Mouse (Mus musculus): ENCODE results near the gene Serpinb1c.
"Not testable (repeated sequence)": the region's sequence is repeated elsewhere in the genome, so short reads cannot be mapped to it uniquely, and the experiment has no call there.

Serpinb1c gene

DNA sequence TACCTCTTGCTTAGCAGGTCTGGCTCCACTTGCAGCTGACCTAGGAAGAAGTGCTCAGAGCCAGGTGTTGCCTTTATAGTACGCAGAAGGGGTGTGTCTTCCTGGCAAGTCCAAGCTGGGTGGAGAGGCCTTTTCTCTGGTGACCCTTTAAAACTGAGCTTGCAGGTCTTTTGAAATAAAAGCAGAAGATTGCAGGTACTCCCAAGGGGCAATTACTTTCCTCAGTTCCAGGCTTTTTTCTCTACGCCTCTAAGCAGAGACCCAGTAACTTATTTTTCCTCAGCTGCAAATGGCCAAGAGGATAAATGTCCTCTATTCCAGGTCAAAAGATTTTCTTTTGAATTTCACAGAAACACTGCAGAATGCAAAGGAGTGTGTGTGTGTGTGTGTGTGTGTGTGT lies at the start of gene Serpinb1c:
TSS of gene Serpinb1c (minus strand) at position 101 of the 400 bp plus-strand sequence.
- DNase-seq (ENCODE audit: low read depth in 1 of 2, low spot score in 2 of 2) = no peak

DNA sequence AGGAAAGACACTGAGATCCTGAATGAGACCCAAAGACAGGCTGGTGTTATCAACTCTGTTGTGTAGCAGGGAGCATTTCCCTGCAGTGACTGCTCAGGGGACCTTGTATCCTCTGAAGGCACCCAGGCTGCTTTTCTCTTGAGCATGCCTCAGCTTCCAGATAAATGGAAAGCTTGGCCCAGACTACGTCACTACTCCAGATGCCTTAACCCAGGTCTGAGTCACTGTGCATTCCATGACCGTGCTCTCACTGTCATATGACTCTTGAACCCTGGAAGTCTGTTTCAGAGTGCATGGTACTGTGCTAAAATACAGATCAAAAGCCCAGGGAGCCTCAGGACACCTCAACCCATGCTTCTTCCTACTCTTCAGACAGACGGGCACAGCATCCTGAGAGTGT lies 41.2 kb upstream of the Serpinb1c start:
- DNase-seq (ENCODE audit: low read depth in 1 of 2, low spot score in 2 of 2) = not testable (repeated sequence)

DNA sequence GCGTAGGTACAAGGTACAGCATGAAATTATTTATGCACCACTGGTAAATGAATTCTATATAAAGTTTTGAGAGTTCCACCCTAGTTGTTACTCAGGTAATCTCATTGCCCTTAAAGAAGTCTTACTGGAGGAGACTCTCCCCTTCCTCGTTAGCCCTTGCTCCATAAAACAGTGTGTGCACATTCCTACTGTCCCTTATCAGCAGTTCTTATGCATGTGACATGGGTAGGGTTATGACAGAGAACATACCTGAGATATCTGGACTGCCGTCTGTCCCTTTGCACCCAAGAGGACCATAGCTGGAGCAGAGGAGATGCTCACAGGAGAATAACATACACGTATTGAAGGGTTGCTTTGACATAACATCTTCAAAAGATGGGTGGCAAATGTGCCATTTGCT lies 40.3 kb upstream of the Serpinb1c start:
- not testable (repeated sequence) for DNase-seq (ENCODE audit: low read depth in 1 of 2, low spot score in 2 of 2)

DNA sequence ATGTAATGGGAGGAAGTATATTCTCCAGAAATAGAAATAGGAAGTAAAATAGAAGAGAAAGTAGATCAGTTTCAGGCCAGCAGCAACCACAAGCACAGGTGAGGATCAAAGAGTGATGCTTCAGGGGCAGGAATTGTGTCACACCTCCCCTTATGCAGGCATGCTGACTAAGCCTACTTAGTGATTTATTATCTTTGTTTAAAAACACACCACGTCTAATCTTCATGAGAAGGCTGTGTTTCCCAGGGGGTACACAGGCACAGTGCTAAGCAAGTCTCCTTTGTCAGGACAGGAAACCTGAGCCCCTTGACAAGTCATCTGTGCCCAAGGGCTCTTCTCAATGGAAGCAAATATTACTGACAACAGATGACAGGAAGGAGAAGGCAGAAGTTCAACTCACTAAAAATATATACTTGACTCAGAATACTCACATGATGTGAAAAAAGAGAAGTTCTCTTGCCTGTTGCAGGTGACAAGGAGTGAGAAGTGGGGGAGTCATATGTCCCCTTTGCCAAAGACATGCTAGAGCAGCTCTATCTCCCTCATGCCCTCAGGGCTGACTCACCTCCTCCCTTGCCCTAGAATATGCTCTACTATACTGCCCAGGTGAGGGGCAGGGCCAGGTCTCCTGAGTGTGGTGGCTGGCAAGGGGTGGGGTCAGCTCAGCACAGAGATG lies 36.8 kb upstream of the Serpinb1c start:
- DNase-seq (ENCODE audit: low read depth in 1 of 2, low spot score in 2 of 2) = no peak

DNA sequence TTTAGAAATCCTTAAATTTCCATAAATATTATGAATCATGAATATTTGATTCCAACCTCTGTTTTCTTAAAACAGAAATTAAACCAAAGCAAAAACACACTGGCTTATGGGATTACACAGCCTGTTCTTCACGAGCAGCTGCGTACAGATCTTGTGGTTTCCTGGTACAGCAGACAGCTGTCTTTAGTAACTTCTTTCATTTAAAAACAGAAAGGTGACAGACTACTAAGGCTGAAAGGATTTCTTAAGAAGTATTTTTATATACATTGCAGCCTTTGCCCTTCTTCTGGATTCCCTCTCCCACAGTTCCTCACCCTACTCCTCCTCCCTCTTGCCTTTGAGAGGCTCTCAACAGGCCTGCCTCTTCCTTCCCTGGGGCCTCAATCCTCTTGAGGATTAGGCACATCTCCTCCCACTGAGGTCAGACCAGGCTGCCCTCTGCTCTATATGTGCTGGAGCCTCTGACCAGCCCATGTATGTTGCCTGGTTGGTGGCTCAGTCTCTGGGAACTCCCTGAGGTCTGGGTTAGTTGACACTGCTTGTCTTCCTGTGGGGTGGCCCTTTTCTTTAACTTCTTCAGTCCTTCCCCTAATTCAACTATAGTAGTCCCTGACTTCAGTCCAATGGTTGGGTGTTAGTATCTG lies 31.2 kb upstream of the Serpinb1c start:
- no peak for DNase-seq (ENCODE audit: low read depth in 1 of 2, low spot score in 2 of 2)

DNA sequence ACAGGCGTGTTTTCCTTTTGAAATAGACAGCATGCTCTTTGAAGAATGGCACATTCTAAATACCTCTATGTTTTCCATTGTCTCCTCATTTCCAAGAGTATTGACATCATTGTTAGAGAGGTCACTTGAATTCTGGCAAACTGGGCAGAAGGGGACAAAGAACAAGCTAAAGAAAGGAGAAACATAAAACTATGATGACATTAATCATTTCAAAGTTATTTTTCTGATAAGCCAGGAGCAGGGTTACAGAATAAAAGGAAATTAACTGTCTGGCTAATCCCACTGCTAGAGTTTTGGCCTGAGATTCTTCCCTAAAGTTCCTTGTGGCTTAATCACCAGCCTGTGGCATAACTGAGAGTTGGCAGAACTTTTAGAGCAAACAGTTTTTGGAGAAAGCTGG lies 29.2 kb upstream of the Serpinb1c start:
- no peak for DNase-seq (ENCODE audit: low read depth in 1 of 2, low spot score in 2 of 2)

DNA sequence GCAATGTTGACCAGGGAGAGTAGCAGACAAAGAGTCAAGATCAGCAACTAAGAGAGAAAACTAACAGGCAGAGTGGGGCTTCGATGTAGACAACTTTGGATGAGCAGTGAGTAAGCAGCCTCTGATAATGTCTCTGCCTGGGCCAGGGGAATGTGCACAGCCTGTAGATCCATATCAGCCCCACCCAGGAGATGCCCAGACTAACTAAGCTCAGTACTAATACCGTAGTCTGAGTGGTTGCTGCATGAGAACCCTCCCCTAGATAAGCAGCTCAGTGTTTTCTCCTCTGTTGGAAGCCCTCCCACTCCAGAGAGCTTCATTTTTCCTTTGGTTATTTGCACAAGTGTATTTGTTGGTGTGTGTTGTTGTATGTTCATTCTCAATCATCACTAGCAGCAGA lies 28.6 kb upstream of the Serpinb1c start:
- DNase-seq (ENCODE audit: low read depth in 1 of 2, low spot score in 2 of 2) = no peak

DNA sequence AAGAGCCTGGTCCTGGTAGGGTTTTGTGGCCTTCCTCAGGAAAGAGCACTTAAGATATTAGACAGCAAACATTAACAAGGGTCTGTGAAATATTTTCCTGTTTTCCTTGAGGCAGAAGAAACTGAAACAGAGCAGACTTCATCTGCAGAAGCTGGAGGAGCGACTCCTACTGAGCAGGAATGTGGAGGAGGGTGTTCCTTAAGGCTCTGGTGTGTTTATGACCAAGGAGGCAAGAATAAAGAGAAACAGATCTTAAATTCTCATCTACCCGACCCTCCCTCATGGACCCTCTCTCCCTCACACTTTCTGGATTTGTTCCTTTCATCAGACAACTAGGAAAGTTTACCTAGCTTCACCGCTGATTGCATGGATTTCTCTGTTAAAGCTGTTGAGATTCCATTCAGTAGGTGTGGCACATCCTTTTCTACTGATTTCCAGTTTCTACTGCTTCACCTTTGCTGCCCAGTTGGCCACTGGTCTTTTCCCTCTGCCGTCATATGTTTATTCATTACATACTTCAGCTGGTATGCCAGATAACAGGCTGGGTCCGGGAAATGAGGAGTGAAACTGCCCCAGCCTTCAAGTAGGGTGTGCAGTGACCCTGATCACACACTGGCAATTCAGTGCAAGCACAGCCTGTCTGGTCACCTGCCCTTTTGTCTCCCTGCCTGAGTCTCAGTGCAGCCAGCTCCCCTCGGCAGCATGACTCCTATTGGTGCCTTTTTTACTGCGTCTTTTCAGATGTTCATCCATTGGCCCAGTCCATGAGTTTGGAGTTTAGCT lies 26.8 kb upstream of the Serpinb1c start:
- DNase-seq (ENCODE audit: low read depth in 1 of 2, low spot score in 2 of 2) = no peak

DNA sequence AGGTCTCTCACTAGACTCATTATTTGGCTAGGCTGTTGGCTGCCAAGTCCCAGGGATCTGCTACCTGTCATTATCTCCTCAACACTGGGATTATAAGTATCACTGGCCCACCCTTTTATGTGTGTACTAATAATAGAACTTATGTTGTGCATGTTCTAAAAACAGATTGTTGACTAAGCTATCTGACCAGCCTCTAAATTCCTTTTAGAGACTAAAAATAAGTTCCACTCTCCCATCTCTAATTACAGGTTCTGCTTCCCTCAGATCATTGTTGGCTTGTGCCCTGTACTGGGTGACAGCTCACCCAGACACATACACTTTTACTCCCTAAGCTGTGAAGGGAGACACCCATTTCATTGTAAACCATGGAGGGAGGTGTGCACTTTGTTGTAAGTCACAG lies 24.6 kb upstream of the Serpinb1c start:
- no peak for DNase-seq (ENCODE audit: low read depth in 1 of 2, low spot score in 2 of 2)

DNA sequence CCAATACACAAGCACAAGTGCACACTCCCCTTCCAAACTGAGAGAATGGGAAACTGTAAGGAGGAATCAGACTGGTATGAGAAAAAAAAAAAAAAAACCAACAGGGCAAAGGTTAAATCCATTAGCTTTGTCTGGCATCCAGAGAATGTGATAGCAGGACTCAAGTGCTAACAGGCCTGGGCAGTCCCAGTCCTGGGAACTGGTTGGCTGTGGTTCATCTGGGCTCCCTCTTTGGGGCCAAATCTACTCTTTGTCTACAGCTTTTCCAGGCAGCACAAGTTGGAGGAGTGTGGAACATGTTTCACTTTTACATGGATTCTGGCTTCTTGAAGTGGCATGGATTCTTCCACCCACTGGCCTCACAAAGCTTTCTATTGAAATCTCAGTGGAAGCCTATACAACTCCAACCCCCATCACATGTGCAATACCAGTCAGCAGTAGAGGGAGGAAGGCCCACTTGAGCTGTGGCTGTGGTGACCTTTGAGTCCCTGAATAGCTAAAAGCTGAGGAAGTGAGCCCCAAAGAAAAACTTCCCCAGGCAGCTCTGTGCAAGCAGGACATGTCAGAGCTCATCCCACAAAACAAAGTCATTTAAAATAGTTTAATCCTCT lies 14.9 kb upstream of the Serpinb1c start:
- no peak for DNase-seq (ENCODE audit: low read depth in 1 of 2, low spot score in 2 of 2)

DNA sequence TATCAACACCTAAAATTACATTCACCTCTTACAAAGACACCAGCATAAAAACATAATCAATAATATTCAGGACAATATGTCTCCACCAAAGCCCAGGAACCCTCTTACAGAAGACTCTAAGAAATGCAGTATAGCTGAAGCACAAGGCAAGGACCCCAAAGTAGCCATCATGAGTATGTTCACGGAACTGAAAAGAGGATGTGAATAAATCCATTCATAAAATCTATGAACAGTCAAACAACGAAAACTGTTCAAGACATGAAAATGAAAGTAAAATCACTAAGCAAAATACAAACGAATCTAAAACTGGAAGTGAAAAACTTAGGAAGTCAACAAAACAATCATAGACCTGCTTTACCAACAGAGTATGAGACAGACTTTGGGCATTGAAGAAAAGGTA lies 10.2 kb upstream of the Serpinb1c start:
- DNase-seq (ENCODE audit: low read depth in 1 of 2, low spot score in 2 of 2) = no peak

DNA sequence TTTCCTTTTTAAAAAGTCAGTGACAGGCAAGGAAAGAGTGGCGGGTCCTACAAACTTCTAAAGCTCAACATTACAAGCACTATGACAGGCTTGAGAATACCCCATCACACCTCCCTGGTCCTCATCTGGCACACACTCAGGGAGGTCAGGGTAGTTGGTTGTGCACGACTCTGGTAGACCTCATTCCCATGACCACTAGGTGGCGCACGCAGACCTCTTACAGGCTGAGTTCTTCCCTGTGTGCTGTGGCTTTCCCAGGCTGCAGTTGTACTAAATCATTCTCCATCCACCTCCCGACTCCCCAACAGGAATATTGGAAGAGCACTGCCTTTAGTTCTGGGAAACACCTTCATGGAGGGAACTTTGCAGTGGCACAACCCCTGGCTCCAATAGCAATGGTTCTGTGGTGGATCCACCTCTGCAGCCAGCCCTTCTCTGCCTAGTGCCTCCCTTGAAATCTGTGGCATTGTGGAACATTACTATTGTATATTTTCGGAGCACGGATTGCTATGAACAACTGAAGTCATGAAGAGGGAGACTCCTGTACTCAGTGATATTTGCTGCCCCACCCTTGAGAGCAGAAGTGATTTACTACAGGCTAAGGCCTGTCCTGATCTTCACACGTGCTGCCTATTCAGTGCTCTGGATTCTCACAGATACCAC lies 5.3 kb upstream of the Serpinb1c start:
- DNase-seq (ENCODE audit: low read depth in 1 of 2, low spot score in 2 of 2) = peak; percentile 20 to 48

DNA sequence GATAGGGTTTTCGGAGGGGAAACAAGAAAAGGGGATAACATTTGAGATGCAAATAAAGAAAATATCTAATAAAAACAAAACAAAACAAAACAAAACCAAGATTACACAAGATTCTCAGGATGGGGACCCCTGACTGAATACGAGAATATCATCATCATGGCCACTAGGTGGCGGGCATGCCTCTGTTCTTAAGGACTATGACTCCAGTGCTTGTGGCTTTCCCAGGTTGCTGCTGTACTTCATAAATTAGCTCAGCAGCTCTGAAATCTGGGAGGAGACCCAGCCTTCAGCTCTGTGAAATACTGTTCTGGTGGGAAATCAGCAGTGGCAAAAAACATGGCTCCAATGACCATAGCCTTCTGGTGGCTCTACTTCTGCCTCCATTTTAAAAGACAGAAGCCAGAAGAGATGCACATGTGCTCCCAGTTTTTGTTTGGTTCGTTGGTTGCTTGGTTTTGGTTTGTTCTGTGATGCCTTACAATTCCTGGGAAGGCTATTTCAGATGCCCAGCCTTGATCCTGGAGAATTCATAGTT lies 4.5 kb upstream of the Serpinb1c start:
- peak in 1 of 2 experiments; percentile 11 for DNase-seq (ENCODE audit: low read depth in 1 of 2, low spot score in 2 of 2)

DNA sequence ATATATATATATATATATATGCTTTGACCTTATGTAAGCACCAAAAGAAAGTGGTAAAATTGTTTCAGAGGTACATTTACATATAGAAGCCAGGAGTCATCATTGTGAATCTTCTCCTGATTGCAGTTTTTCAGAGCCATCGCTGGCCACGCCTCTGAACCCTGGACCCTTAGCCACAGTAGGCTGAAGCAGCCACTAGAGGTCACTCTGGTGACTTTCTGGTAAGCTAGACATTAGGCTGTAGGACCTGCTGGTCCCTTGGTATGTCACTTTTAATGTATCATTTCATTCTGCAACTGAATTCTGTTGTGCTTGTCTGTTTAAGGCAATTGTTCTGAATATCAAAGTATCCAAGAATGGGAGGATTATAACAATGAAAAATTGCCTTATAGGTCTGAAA lies 2.6 kb upstream of the Serpinb1c start:
- peak in 1 of 2 experiments; percentile 12 for DNase-seq (ENCODE audit: low read depth in 1 of 2, low spot score in 2 of 2)

DNA sequence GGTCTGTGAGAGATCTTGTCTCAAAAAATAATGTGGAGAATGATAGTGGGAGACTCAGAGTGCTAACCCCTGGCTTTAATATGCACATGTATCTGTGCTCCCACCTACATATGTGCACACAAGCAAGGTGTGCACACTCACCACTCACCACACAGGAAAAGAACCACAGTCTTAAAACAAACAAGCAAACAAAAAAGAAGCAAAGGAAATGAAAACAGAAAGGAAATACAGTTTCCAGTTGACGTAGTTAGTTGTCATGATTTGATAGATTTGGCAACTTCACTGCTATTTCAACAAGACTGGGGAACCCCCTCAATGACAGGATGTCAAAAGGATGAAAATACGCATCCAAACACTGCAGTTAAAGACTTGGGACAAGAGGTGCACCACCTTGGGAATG lies 1.1 kb upstream of the Serpinb1c start:
- DNase-seq (ENCODE audit: low read depth in 1 of 2, low spot score in 2 of 2) = not testable (repeated sequence)

DNA sequence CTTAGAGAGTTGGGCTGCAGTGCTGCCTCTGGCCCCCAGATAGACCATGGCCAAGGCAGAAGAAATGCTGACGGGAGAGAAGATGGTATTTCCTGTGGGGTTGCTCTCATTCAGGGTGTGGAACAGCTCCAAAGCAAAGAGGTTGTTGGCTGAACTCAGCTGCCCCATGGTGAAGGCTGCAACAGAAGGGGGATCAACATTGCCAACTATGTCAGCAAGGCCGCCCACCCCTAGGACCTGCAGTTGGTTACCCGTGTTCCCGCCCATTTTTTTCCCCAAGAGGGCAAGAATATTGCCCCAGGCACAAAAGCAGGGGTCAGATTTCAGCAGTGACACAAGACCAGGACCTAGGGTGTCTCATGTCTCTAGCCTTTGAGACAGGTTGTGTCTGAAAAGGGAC lies 1.1 kb downstream of the Serpinb1c start:
- DNase-seq (ENCODE audit: low read depth in 1 of 2, low spot score in 2 of 2) = no peak

DNA sequence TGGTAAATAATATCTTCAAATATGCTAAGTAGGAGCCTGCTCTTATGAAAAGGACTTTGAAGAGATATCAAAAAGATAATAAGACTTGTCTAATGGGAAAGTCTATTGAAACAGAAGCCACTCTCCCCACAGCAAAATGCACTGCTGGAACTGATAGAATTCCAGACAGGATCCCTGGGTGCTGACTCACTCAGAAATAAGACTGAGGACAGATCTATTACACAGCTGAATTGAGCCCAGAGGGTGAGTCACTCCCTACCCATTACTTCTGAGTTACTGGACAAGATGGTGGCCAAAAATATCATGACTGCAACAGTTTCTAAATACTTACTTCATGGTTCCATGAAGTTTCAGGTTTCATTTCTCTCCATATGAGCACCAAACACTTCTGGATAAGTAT lies 13.3 kb downstream of the Serpinb1c start:
- no peak for DNase-seq (ENCODE audit: low read depth in 1 of 2, low spot score in 2 of 2)

DNA sequence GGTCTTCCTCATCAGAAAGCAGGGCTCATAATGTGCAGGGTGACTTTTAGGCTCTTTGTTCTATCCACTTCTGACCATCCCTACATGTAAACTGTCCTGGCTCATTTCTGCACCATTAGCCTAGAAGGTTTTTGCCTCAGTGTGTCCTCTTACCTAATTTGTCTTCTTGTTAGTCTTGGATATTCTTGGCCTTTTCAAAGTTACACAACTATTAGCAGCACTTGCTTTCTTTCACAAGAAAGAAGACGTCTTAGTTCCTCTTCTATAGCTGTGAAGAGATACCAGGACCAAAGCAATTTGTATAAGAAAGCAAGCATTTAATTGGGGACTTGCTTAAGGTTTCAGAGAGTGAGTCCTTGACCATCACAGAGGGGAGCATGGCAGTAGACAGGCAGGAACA lies 24.1 kb downstream of the Serpinb1c start:
- DNase-seq (ENCODE audit: low read depth in 1 of 2, low spot score in 2 of 2) = no peak

DNA sequence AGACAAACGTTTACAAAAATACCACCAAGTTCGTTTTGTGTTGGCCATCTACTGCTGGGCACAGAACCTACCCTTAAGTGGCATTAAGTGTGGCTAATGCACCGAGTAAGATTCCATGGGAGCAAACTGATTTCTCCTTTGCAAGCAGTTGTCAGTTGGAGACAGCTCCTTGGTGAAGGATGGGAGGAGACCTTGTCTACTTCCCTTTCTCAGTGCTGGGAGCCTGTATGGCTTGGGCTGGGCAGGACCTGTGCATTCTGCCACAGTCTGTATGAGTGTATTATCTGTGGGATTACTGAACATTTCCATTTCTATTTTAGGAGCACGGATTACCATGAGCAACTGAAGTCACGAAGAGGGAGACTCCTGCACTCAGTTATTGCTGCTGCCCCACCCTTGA lies 29.2 kb downstream of the Serpinb1c start:
- DNase-seq (ENCODE audit: low read depth in 1 of 2, low spot score in 2 of 2) = no peak

DNA sequence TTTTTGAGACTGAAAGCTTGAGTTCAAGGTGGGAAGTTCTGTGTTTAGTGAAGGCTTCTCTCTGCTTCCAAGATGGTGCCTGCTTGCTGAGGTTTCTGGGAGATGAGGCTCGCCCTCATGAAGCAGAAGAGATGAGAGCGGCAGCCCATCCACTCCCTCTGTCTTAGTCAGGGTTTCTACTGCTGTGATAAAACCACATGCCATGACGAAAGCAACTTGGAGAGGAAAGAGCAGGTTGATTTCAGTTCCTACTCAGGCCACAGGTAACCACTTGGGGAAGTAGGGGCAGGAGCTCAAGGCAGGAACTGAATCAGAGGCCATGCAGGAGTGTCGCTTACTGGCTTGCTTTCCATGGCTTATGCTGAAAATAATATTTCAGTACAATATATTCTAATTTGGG lies 29.8 kb downstream of the Serpinb1c start:
- DNase-seq (ENCODE audit: low read depth in 1 of 2, low spot score in 2 of 2) = not testable (repeated sequence)

DNA sequence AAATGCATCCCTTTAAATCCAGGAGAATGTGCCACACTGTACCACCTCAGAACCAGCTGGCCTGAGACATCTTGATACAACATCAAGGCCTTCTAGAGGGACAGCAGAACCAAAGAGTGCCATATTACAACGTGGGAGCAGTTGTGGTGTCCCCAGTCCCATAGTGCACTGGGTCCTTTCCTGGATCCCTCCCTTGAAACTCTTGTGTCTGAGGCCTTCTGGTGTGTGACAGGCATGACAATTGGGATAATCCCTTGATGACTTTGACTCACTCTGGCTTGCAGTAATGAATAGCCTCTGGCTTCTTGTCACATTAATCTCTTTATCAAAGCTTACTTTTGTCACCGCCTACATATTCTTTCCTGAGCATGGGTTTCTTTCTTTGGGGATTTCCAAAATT lies 31.0 kb downstream of the Serpinb1c start:
- DNase-seq (ENCODE audit: low read depth in 1 of 2, low spot score in 2 of 2) = no peak

All from monocyte, adult 2 months (primary cell).